Mouse (Mus musculus) lung, embryonic 16.5 days (tissue): Measurements from ENCODE around the gene Foxp1. TPM values are rescaled to one million over a fixed set of nuclear protein-coding genes. Genes with fewer than 3 reads are reported as not detected.

Source experiments
- ATAC-seq: fragments of 200-750 bp; cut with Nextera tagmentation; 2 replicates; pipeline ENCODE4 v1.8.0; 2017; ENCODE audit warnings: low read depth, mild to moderate bottlenecking, moderate library complexity
- H3K27ac ChIP-seq: fragments of 300-500 bp; sonication (generic); 2 replicates; pipeline ENCODE4 v1.5.1; 2014; ENCODE audit warnings: mild to moderate bottlenecking, control low read depth, low read length
- H3K27me3 ChIP-seq: fragments of 300-500 bp; sonication (generic); 2 replicates; pipeline ENCODE4 v1.6.1; 2014; ENCODE audit warnings: low read depth, low read length, mixed read lengths; ENCODE audit not compliant: control insufficient read depth, insufficient read depth
- H3K36me3 ChIP-seq: fragments of 300-500 bp; sonication (generic); 2 replicates; pipeline ENCODE4 v1.6.1; 2014; ENCODE audit warnings: low read length; ENCODE audit not compliant: control insufficient read depth, insufficient read depth
- H3K4me1 ChIP-seq: fragments of 300-500 bp; sonication (generic); replicated peaks from 2 replicates; pipeline ENCODE4 v1.6.1; 2014; ENCODE audit warnings: low read length, mixed read lengths; ENCODE audit not compliant: control insufficient read depth, insufficient read depth
- H3K4me2 ChIP-seq: fragments of 300-500 bp; sonication (generic); 2 replicates; pipeline ENCODE4 v1.6.1; 2014; ENCODE audit warnings: low read depth, low read length, control low read depth
- H3K4me3 ChIP-seq: fragments of 300-500 bp; sonication (generic); 2 replicates; pipeline ENCODE4 v1.5.1; 2014; ENCODE audit warnings: mild to moderate bottlenecking, low read length, control low read depth
- H3K9ac ChIP-seq: fragments of 300-500 bp; sonication (generic); 2 replicates; pipeline ENCODE4 v1.6.1; 2014; ENCODE audit warnings: low read length, control low read depth
- H3K9me3 ChIP-seq: fragments of 300-500 bp; sonication (generic); 2 replicates; pipeline ENCODE4 v1.6.1; 2016; ENCODE audit warnings: low read length; ENCODE audit not compliant: control insufficient read depth
- WGBS: fragments of 180-500 bp; shearing (Covaris S2); extraction: QIAGEN DNeasy Blood & Tissue Kit; methylation state at CpG from one replicate; pipeline ENCODE4 v1.1.7; 2014; 5-methylcytosine and 5-hydroxymethylcytosine counted together
- polyA plus RNA-seq: library from polyadenylated mRNA; unstranded; fragments of >200 nt; fragmentation: Nextera tagmentation; extraction: Ambion mirVana; gene quantifications from 2 replicates; pipeline ENCODE4 v1.2.1, GENCODE M21; 2015

Gene Foxp1
- polyA plus RNA-seq, 1 experiment from 2014 or later: 116 TPM

DNA sequence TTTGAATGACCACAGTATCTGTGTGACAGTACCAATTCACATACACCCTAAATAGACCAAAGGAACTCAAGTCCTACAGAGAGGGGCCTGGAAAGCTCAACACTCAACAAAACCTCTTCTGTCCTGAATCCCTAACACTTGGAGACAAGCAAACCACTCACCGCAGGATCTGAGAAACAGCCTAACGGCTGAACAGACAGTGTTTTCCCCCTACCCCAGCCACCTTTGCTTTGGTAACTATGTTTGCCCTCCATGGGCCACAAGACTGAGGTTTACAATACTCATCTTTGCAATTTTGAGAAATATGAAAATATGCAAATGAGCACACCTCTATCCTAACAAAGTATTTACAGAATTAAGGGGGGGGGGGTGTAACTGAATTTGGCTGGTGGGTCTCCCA is 525.7 kb downstream of the Foxp1 start:
- peaks cover 29% of the 10 kb centered on the region for H3K4me1 ChIP-seq
- no peak for ATAC-seq
- H3K9ac ChIP-seq: no peak overlapping the region
- peaks cover under 1% of the 10 kb centered on the region for H3K36me3 ChIP-seq
- no peak overlapping the region for H3K4me3 ChIP-seq
- WGBS: 84% methylated on average over 2 of the region's 2 CpGs
- no peaks in the 10 kb centered on the region for H3K9me3 ChIP-seq
- H3K4me2 ChIP-seq: no peak overlapping the region
- H3K27ac ChIP-seq: no peak overlapping the region
- no peaks in the 10 kb centered on the region for H3K27me3 ChIP-seq

DNA sequence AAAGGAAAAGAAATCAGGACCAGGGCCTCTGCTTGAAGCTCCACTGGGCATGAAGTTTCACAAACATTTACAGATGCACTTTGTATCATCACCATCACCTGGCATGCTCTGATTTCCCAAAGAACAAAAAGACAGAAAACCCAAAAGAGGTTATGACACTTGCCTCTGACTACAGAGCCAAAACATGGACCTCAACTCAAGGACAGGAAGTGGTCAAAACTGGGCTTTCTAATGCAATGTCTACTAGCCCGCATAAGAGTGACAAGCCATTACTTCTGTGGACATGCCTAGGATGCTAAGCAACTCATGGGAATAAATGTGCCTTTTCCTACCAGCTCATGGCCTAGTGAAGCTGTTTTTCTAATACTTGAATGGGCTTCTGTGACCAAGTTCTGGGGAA is 526.2 kb downstream of the Foxp1 start:
- no peak overlapping the region for H3K9ac ChIP-seq
- H3K9me3 ChIP-seq: no peaks in the 10 kb centered on the region
- no peak overlapping the region for H3K4me2 ChIP-seq
- no peak overlapping the region for H3K27ac ChIP-seq
- H3K4me3 ChIP-seq: no peak overlapping the region
- peaks cover 32% of the 10 kb centered on the region for H3K4me1 ChIP-seq
- H3K27me3 ChIP-seq: no peaks in the 10 kb centered on the region
- H3K36me3 ChIP-seq: no peaks in the 10 kb centered on the region
- no peak for ATAC-seq
- 91% methylated on average over 1 of the region's 1 CpGs for WGBS

DNA sequence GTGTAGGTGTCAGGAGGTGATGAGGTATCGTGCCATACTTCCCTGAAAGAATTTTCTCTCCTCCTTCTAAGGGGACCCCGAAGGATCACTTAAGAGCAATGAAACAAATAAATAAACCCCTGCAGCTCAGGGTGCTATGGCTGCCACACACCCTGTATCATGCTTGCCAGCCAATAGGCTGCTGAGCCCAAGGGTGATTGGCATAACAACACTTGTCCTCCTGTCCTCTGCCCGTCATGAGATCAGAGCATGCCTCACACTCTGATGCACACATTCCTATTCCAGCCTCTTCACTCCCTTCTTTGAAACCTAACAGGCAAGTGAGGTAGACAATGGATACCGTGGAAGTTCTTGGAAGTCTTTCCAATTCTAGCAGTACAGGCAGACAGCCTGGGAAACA is 526.8 kb downstream of the Foxp1 start:
- H3K4me1 ChIP-seq: peaks cover 36% of the 10 kb centered on the region
- no peaks in the 10 kb centered on the region for H3K9me3 ChIP-seq
- ATAC-seq: no peak
- H3K9ac ChIP-seq: no peak overlapping the region
- H3K4me2 ChIP-seq: no peak overlapping the region
- no peaks in the 10 kb centered on the region for H3K27me3 ChIP-seq
- H3K4me3 ChIP-seq: no peak overlapping the region
- no peak overlapping the region for H3K27ac ChIP-seq
- no peaks in the 10 kb centered on the region for H3K36me3 ChIP-seq
- 73% methylated on average over 4 of the region's 4 CpGs for WGBS

DNA sequence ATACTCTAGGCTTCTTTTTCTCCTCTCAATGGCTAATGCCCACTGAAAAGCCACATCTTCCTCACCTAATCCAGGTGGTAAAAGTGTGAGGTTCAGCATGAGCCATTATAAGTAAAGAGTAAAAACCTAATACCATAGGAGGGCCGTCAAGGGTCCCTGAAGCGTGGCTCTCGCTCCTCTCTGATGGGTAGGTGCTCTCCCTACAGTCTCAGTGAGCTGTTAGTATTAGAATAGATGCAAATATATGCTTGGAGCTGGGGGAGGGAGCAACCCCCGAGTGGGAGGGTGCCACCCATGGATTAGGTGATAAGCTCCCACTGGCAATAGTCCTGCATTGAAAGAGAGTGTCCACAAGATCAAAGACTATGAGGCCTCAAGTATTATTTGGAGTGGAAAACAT is 527.6 kb downstream of the Foxp1 start:
- peak overlapping the region; percentile 27; the same call in 1 of the 2 replicates for H3K27ac ChIP-seq
- WGBS: 80% methylated on average over 4 of the region's 4 CpGs
- no peak for ATAC-seq
- H3K9ac ChIP-seq: no peak overlapping the region
- H3K4me3 ChIP-seq: no peak overlapping the region
- H3K27me3 ChIP-seq: no peaks in the 10 kb centered on the region
- H3K4me2 ChIP-seq: no peak overlapping the region
- H3K4me1 ChIP-seq: peaks cover 36% of the 10 kb centered on the region
- no peaks in the 10 kb centered on the region for H3K36me3 ChIP-seq
- H3K9me3 ChIP-seq: no peaks in the 10 kb centered on the region

DNA sequence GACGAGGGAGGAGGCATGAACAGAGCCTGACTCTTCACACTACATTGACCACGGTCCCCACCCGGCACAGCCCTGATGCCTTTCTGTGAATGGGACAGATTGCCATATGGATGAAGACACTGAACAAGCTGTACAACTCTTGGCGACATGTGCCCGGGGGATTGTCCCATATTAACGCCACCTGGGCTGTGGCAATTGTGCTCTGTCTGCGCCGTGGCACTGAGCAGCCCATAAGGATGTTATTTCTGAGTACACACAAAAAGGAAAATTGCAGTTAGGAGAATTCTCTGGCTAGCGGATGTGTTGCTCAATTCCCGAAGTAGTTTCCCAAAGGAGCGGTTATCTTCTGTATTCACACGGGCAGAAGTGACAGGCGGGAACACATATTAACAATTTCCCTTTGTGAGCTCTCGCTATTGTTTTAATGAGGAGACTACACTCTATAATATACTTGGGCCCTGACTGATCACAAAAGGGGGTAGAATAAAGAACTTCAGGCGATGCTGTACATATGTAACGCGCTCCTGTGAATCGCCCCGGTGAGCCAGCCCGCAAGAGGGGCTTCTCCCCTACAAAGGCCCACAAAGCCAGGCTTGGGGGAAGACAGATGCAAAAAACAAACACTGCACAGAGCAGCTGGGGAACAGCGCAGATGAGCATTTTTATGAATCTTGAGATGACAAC is 528.3 kb downstream of the Foxp1 start:
- Histone ChIP-seq H3K9me3 (no peaks in the 10 kb centered on the region), H3K9ac (no peak overlapping the region), H3K4me1 (peaks cover 36% of the 10 kb centered on the region), H3K4me2 (no peak overlapping the region), H3K36me3 (no peaks in the 10 kb centered on the region), H3K27ac (peak overlapping the region; percentile 27), H3K27me3 (no peaks in the 10 kb centered on the region), H3K4me3 (no peak overlapping the region)
- ATAC-seq: no peak
- 71% methylated on average over 21 of the region's 21 CpGs for WGBS

DNA sequence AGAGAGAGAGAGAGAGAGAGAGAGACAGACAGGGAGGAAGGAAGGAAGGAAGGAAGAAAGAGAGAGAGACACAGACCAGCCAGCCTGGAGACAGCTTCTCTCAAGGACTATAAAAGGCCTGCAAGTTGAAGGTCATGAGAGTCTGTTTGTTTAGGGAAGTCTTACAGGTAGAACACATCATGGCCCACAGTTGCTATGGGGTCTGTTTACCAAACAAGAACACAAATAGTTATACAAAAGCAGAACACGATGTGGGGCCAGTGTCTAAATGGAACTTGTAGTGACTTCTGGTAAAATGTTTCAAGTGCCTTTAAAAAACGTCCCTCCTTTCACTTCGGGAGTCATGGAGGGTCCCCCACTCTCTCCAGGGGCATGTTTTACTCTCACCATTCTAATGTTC is 529.3 kb downstream of the Foxp1 start:
- no peak for ATAC-seq

DNA sequence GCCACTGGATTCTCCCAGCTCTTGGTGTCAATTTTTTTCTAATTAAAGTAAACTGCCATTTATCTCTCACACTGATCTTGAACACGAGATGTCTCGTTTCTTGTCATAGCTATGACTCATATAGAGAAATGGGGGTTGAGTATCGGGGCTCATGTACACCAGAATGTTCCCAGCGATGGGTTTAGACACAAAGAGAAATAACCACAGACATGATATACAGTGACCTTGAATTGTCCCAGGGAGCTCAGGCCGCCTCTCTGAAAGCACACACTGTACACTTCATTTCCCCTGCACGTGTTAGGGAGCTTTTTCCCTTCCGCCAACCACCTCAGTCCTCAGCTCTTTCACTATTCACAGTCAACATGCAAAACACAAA is 529.8 kb downstream of the Foxp1 start:
- Histone ChIP-seq H3K4me2 (no peak overlapping the region), H3K9ac (no peak overlapping the region), H3K27ac (peak overlapping the region; percentile 31), H3K4me3 (no peak overlapping the region), H3K36me3 (no peaks in the 10 kb centered on the region), H3K27me3 (no peaks in the 10 kb centered on the region), H3K4me1 (peaks cover 33% of the 10 kb centered on the region), H3K9me3 (no peaks in the 10 kb centered on the region)
- ATAC-seq: no peak
- WGBS: 43% methylated on average over 7 of the region's 7 CpGs

More for the DNA sequence above, 529.3 kb downstream of the Foxp1 start:
- no peaks in the 10 kb centered on the region for H3K9me3 ChIP-seq
- H3K9ac ChIP-seq: no peak overlapping the region
- H3K4me3 ChIP-seq: no peak overlapping the region
- no peaks in the 10 kb centered on the region for H3K36me3 ChIP-seq
- H3K27me3 ChIP-seq: no peaks in the 10 kb centered on the region
- 37% methylated on average over 3 of the region's 3 CpGs for WGBS
- no peak overlapping the region; the same call in 1 of the 2 replicates for H3K27ac ChIP-seq
- peaks cover 36% of the 10 kb centered on the region for H3K4me1 ChIP-seq
- H3K4me2 ChIP-seq: no peak overlapping the region

DNA sequence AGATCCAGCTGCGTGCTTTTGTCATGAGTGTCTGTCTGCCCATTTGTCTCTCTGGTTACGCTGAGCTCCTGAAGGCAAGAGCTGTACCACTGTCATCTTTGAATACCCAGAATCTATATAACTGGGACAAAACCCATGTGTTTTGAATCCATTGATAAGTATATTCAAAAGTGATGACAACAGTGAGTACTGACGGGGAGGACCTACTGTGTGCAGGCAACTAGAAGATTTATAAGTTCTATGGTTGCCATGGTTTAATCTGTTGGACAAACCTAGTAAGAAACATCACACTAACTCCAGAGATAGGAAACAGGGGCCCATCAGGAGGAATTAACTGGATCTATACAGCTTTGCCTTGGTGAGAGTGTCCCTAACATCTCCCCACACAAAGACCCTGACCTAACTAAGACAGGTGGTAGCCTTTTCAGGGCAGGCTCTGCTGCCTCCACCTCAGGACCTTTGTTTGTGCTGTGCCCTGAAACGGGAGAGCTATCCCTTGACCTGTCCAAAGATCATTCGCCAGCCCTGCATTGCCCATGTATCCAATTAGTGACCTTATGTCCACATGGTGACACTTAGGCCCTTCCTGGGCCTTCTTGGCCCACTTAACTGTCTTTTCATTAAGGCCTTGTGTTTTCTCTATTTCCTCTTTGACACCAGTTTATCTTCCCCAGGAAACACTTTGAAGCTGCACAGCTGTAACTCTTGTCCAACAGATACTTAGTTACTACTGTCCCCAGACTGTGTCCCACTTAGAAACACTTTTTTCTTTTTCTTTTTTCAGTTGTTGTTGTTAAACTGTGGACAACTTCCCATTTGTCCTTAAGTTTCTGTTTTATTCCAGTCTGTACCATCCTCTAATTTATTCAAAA is 530.4 kb downstream of the Foxp1 start:
- H3K9ac ChIP-seq: no peak overlapping the region
- peak; percentile 68 for ATAC-seq
- WGBS: 63% methylated on average over 5 of the region's 5 CpGs
- H3K4me3 ChIP-seq: no peak overlapping the region
- H3K36me3 ChIP-seq: no peaks in the 10 kb centered on the region
- H3K9me3 ChIP-seq: no peaks in the 10 kb centered on the region
- peaks cover 31% of the 10 kb centered on the region for H3K4me1 ChIP-seq
- no peak overlapping the region for H3K4me2 ChIP-seq
- H3K27me3 ChIP-seq: no peaks in the 10 kb centered on the region
- H3K27ac ChIP-seq: no peak overlapping the region

DNA sequence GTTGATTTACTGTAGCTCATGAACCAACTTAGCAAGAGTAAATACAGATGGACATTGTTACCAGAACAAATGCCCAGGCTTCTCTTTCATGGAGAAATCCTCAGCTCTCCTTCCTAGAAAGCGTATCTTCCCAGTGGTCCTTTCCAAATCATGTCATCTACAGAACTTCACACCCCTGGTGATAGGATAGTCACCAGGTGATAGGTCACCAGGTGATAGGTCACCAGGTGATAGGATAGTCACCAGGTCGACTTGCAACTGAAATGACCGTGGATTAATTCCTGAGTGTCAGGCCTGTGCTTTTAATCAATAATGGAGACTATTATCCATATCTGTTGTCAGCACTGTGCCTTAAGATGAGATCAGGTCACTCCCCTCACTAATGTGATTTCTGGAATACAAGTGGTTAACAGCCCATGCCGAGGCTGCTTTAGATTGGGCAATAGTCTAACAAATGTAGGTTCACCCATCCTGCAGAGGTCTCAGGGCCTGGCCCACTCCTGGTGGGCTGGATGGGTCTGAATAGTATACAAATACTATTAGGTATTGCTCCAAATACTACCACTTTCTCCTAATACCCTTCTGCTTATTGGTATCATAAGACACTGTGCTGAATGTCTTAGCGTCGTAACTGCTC is 534.9 kb downstream of the Foxp1 start:
- Histone ChIP-seq H3K27ac (no peak overlapping the region), H3K4me2 (no peak overlapping the region), H3K9ac (no peak overlapping the region), H3K36me3 (no peaks in the 10 kb centered on the region), H3K9me3 (no peaks in the 10 kb centered on the region), H3K27me3 (no peaks in the 10 kb centered on the region), H3K4me1 (peaks cover 20% of the 10 kb centered on the region), H3K4me3 (no peak overlapping the region)
- no peak for ATAC-seq
- WGBS: 75% methylated on average over 6 of the region's 6 CpGs
